Mouse (Mus musculus): ENCODE measurements around the gene Ube2d3.

- no peak for TF ChIP-seq GATA1 (IDR thresholded peaks at IDR 0.05; ENCODE audit: low read length)
- TF ChIP-seq TAL1 (IDR thresholded peaks at IDR 0.05; ENCODE audit: low read length) = no peak
Measured at GRCm38 (mm10) chr3:135511683-135512082, 73.7 kb downstream of the Ube2d3 start.

Measured in erythroblast, embryonic 14.5 days (primary cell).